Mouse (Mus musculus): ENCODE results near the gene Efcab11. TPM values are rescaled to one million over a fixed set of nuclear protein-coding genes. Genes with fewer than 3 reads are reported as not detected.

The Efcab11 gene
- polyA plus RNA-seq, 1 experiment from 2014 or later = 27.3 TPM

DNA sequence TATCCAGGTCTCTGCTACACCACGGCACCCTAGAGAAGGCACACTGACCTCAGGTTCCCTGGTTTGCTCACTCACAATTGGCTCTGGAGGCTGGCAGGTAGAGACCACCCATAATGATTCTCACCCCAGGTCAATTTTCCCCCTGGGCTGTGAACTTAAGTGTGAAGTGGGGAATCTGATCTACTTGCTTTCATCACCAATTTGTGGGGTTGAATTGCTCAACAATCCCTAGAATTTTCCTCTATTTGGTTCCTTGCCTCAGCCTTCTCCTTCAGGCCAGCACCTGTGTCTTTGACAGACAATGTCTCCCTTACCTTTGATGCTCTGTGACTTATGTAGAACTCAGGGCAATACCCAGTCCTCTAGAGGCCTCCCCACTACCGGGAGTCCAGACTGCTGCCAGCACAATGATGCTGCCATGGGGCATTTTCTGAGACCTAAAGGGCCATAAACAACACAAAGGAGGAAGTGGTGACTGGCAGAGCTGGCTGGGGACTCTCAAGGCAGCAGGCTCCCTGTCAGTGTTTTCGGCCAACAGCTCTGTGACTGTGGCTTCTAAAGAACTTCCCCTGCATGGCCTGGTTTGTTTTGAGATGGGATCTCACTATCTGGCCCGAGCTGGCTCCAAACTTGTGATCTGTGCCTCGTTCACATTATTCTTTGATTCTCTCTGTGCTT is 94.8 kb downstream of the Efcab11 start:
- H3K4me3 ChIP-seq (ENCODE audit: low read depth, low read length) = no peak overlapping the region
- no peak overlapping the region for H3K27ac ChIP-seq (replicated peaks; ENCODE audit: low read depth, low read length)
- no peaks in the 10 kb centered on the region for H3K27me3 ChIP-seq (ENCODE audit: control insufficient read depth, insufficient read depth, low read length)
- no peak overlapping the region for H3K9ac ChIP-seq (replicated peaks; ENCODE audit: low read length)
- whole genome bisulfite sequencing = 73% methylated on average over 5 of the region's 5 CpGs
- H3K4me1 ChIP-seq (ENCODE audit: control insufficient read depth, insufficient read depth, low read length) = no peaks in the 10 kb centered on the region
- H3K4me2 ChIP-seq (ENCODE audit: low read depth, low read length) = no peak overlapping the region
- H3K36me3 ChIP-seq (replicated peaks; ENCODE audit: control insufficient read depth, insufficient read depth, low read depth, low read length) = no peaks in the 10 kb centered on the region
- ATAC-seq (replicated peaks; ENCODE audit: insufficient number of reproducible peaks, low FRiP score, low TSS enrichment, low read depth) (no peak), DNase-seq (ENCODE audit: low spot score) (no peak)
- no peaks in the 10 kb centered on the region for H3K9me3 ChIP-seq (replicated peaks; ENCODE audit: control insufficient read depth, low read length)

- Histone ChIP-seq H3K9me3 (replicated peaks; ENCODE audit: control insufficient read depth, low read length) (no peaks in the 10 kb centered on the region), H3K4me2 (ENCODE audit: low read depth, low read length) (no peak overlapping the region), H3K9ac (replicated peaks; ENCODE audit: low read length) (no peak overlapping the region), H3K4me3 (ENCODE audit: low read depth, low read length) (no peak overlapping the region), H3K36me3 (replicated peaks; ENCODE audit: control insufficient read depth, insufficient read depth, low read depth, low read length) (no peaks in the 10 kb centered on the region), H3K27me3 (ENCODE audit: control insufficient read depth, insufficient read depth, low read length) (no peaks in the 10 kb centered on the region), H3K27ac (replicated peaks; ENCODE audit: low read depth, low read length) (no peak overlapping the region), H3K4me1 (ENCODE audit: control insufficient read depth, insufficient read depth, low read length) (no peaks in the 10 kb centered on the region)
- WGBS = 81% methylated on average over 5 of the region's 5 CpGs
- ATAC-seq (replicated peaks; ENCODE audit: insufficient number of reproducible peaks, low FRiP score, low TSS enrichment, low read depth) (no peak), DNase-seq (ENCODE audit: low spot score) (no peak)
These were observed 102.5 kb downstream of the Efcab11 start for GRCm38 (mm10) chr12:99781774-99782173.

- no peak overlapping the region for H3K4me3 ChIP-seq (ENCODE audit: low read depth, low read length)
- no peaks in the 10 kb centered on the region for H3K36me3 ChIP-seq (replicated peaks; ENCODE audit: control insufficient read depth, insufficient read depth, low read depth, low read length)
- H3K9ac ChIP-seq (replicated peaks; ENCODE audit: low read length) = no peak overlapping the region
- no peaks in the 10 kb centered on the region for H3K27me3 ChIP-seq (ENCODE audit: control insufficient read depth, insufficient read depth, low read length)
- no peaks in the 10 kb centered on the region for H3K4me1 ChIP-seq (ENCODE audit: control insufficient read depth, insufficient read depth, low read length)
- DNase-seq (ENCODE audit: low spot score) (no peak), ATAC-seq (replicated peaks; ENCODE audit: insufficient number of reproducible peaks, low FRiP score, low TSS enrichment, low read depth) (no peak)
- no peak overlapping the region for H3K27ac ChIP-seq (replicated peaks; ENCODE audit: low read depth, low read length)
- WGBS = 81% methylated on average over 3 of the region's 3 CpGs
- H3K9me3 ChIP-seq (replicated peaks; ENCODE audit: control insufficient read depth, low read length) = no peaks in the 10 kb centered on the region
- H3K4me2 ChIP-seq (ENCODE audit: low read depth, low read length) = no peak overlapping the region
These were observed 103.8 kb downstream of the Efcab11 start for GRCm38 (mm10) chr12:99780396-99780795.

GRCm38 (mm10) chr12:99779908-99780307 is 104.3 kb downstream of the Efcab11 start:
- H3K4me1 ChIP-seq (ENCODE audit: control insufficient read depth, insufficient read depth, low read length) = no peaks in the 10 kb centered on the region
- DNase-seq (ENCODE audit: low spot score) (no peak), ATAC-seq (replicated peaks; ENCODE audit: insufficient number of reproducible peaks, low FRiP score, low TSS enrichment, low read depth) (no peak)
- H3K4me2 ChIP-seq (ENCODE audit: low read depth, low read length) = no peak overlapping the region
- no peak overlapping the region for H3K4me3 ChIP-seq (ENCODE audit: low read depth, low read length)
- H3K9ac ChIP-seq (replicated peaks; ENCODE audit: low read length) = no peak overlapping the region
- H3K27ac ChIP-seq (replicated peaks; ENCODE audit: low read depth, low read length) = no peak overlapping the region
- WGBS = 55% methylated on average over 7 of the region's 7 CpGs
- no peaks in the 10 kb centered on the region for H3K27me3 ChIP-seq (ENCODE audit: control insufficient read depth, insufficient read depth, low read length)
- no peaks in the 10 kb centered on the region for H3K9me3 ChIP-seq (replicated peaks; ENCODE audit: control insufficient read depth, low read length)
- H3K36me3 ChIP-seq (replicated peaks; ENCODE audit: control insufficient read depth, insufficient read depth, low read depth, low read length) = no peaks in the 10 kb centered on the region

GRCm38 (mm10) chr12:99776497-99777139 is 107.6 kb downstream of the Efcab11 start:
- no peak overlapping the region for H3K4me3 ChIP-seq (ENCODE audit: low read depth, low read length)
- H3K27ac ChIP-seq (replicated peaks; ENCODE audit: low read depth, low read length) = no peak overlapping the region
- no peaks in the 10 kb centered on the region for H3K27me3 ChIP-seq (ENCODE audit: control insufficient read depth, insufficient read depth, low read length)
- no peak for ATAC-seq (replicated peaks; ENCODE audit: insufficient number of reproducible peaks, low FRiP score, low TSS enrichment, low read depth)
- H3K36me3 ChIP-seq (replicated peaks; ENCODE audit: control insufficient read depth, insufficient read depth, low read depth, low read length) = no peaks in the 10 kb centered on the region
- no peaks in the 10 kb centered on the region for H3K4me1 ChIP-seq (ENCODE audit: control insufficient read depth, insufficient read depth, low read length)
- no peak overlapping the region for H3K9ac ChIP-seq (replicated peaks; ENCODE audit: low read length)
- no peaks in the 10 kb centered on the region for H3K9me3 ChIP-seq (replicated peaks; ENCODE audit: control insufficient read depth, low read length)
- no peak overlapping the region for H3K4me2 ChIP-seq (ENCODE audit: low read depth, low read length)
- WGBS = 68% methylated on average over 8 of the region's 8 CpGs
- DNase-seq (ENCODE audit: low spot score) = no peak

GRCm38 (mm10) chr12:99774864-99775263 is 109.4 kb downstream of the Efcab11 start:
- H3K9ac ChIP-seq (replicated peaks; ENCODE audit: low read length) = no peak overlapping the region
- H3K36me3 ChIP-seq (replicated peaks; ENCODE audit: control insufficient read depth, insufficient read depth, low read depth, low read length) = no peaks in the 10 kb centered on the region
- H3K27ac ChIP-seq (replicated peaks; ENCODE audit: low read depth, low read length) = no peak overlapping the region
- H3K27me3 ChIP-seq (ENCODE audit: control insufficient read depth, insufficient read depth, low read length) = no peaks in the 10 kb centered on the region
- no peaks in the 10 kb centered on the region for H3K4me1 ChIP-seq (ENCODE audit: control insufficient read depth, insufficient read depth, low read length)
- DNase-seq (ENCODE audit: low spot score) (no peak), ATAC-seq (replicated peaks; ENCODE audit: insufficient number of reproducible peaks, low FRiP score, low TSS enrichment, low read depth) (no peak)
- WGBS = 85% methylated on average over 2 of the region's 2 CpGs
- no peaks in the 10 kb centered on the region for H3K9me3 ChIP-seq (replicated peaks; ENCODE audit: control insufficient read depth, low read length)
- no peak overlapping the region for H3K4me2 ChIP-seq (ENCODE audit: low read depth, low read length)
- no peak overlapping the region for H3K4me3 ChIP-seq (ENCODE audit: low read depth, low read length)

DNA sequence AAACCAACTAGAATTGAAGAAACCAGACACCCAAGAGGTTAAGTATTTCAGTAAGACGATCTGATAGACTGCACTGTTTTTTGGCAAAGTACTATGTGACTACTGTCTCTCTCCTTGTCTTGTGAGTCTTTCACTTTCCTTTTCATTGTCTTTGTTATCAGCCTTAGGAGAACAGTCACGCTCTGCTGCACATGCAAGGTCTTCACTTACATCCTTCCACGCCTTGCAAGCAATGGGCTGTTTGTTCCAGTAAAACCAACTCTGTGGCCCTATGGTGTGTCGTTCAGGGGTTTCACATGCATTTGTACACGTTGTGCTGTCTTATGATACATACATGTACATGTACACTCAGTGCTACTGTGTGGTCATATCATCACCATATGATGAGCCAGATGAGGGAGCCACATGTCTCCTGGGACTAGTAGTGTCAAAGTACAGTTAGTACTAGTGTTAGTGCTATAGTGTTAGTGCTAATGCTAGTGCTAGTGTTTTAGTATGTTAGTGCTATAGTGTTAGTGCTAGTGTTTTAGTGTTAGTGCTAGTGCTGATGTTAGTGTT is 110.5 kb downstream of the Efcab11 start:
- ATAC-seq (replicated peaks; ENCODE audit: insufficient number of reproducible peaks, low FRiP score, low TSS enrichment, low read depth) (no peak), DNase-seq (ENCODE audit: low spot score) (no peak)
- no peaks in the 10 kb centered on the region for H3K36me3 ChIP-seq (replicated peaks; ENCODE audit: control insufficient read depth, insufficient read depth, low read depth, low read length)
- no peak overlapping the region for H3K4me3 ChIP-seq (ENCODE audit: low read depth, low read length)
- H3K9ac ChIP-seq (replicated peaks; ENCODE audit: low read length) = no peak overlapping the region
- WGBS = 63% methylated on average over 5 of the region's 5 CpGs
- no peaks in the 10 kb centered on the region for H3K9me3 ChIP-seq (replicated peaks; ENCODE audit: control insufficient read depth, low read length)
- H3K4me2 ChIP-seq (ENCODE audit: low read depth, low read length) = no peak overlapping the region
- no peaks in the 10 kb centered on the region for H3K4me1 ChIP-seq (ENCODE audit: control insufficient read depth, insufficient read depth, low read length)
- no peak overlapping the region for H3K27ac ChIP-seq (replicated peaks; ENCODE audit: low read depth, low read length)
- H3K27me3 ChIP-seq (ENCODE audit: control insufficient read depth, insufficient read depth, low read length) = no peaks in the 10 kb centered on the region

DNA sequence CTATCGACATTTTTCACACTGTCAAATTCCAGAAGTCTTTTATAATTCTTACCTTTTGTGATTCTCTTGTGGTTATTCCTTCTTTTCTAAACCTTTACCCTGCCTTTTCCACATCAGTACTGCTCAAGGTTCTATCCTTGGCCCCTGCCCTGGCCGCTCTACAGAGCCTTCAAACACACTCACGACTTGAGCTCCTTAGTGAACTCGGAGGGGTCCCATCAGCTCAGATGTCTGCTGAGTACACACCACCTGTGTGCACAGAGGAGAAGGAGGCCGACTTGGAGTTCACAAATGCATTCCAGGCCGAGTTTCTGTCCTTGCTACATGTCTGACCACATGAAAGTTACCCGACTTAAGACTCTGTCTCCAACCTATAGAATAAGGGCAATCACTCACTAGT is 113.2 kb downstream of the Efcab11 start:
- Histone ChIP-seq H3K27me3 (ENCODE audit: control insufficient read depth, insufficient read depth, low read length) (no peaks in the 10 kb centered on the region), H3K27ac (replicated peaks; ENCODE audit: low read depth, low read length) (no peak overlapping the region), H3K9me3 (replicated peaks; ENCODE audit: control insufficient read depth, low read length) (no peaks in the 10 kb centered on the region), H3K36me3 (replicated peaks; ENCODE audit: control insufficient read depth, insufficient read depth, low read depth, low read length) (no peaks in the 10 kb centered on the region), H3K4me3 (ENCODE audit: low read depth, low read length) (no peak overlapping the region), H3K9ac (replicated peaks; ENCODE audit: low read length) (no peak overlapping the region), H3K4me1 (ENCODE audit: control insufficient read depth, insufficient read depth, low read length) (no peaks in the 10 kb centered on the region), H3K4me2 (ENCODE audit: low read depth, low read length) (no peak overlapping the region)
- no peak for DNase-seq (ENCODE audit: low spot score)
- no peak for ATAC-seq (replicated peaks; ENCODE audit: insufficient number of reproducible peaks, low FRiP score, low TSS enrichment, low read depth)
- WGBS = 82% methylated on average over 7 of the region's 7 CpGs
